Mouse (Mus musculus): ENCODE results near the gene Ndufaf8. TPM values are rescaled to one million over a fixed set of nuclear protein-coding genes. Genes with fewer than 3 reads are reported as not detected.

Ndufaf8 gene
- polyA plus RNA-seq, 1 experiment from 2014 or later, result 79.2 TPM

GRCm38 (mm10) chr11:120136796-120137624 is 38.3 kb downstream of the Ndufaf8 start:
- Histone ChIP-seq H3K4me1 (replicated peaks) (peaks cover 70% of the 10 kb centered on the region), H3K4me2 (peak overlapping the region; percentile 47), H3K9me3 (replicated peaks) (no peaks in the 10 kb centered on the region), H3K9ac (peak overlapping the region; percentile 55), H3K36me3 (peaks cover 29% of the 10 kb centered on the region), H3K4me3 (no peak overlapping the region), H3K27me3 (replicated peaks) (no peaks in the 10 kb centered on the region), H3K27ac (ENCODE audit: poor library complexity, severe bottlenecking) (peak overlapping the region; percentile 87)
- peak; percentile 62 for ATAC-seq (ENCODE audit: insufficient number of reproducible peaks, low FRiP score)
- WGBS, result 33% methylated on average over 23 of the region's 23 CpGs

GRCm38 (mm10) chr11:120137625-120138004 is 38.9 kb downstream of the Ndufaf8 start:
- Histone ChIP-seq H3K4me3 (no peak overlapping the region), H3K36me3 (peaks cover 23% of the 10 kb centered on the region), H3K9me3 (replicated peaks) (no peaks in the 10 kb centered on the region), H3K4me1 (replicated peaks) (peaks cover 76% of the 10 kb centered on the region), H3K4me2 (peak overlapping the region; percentile 47), H3K27ac (ENCODE audit: poor library complexity, severe bottlenecking) (peak overlapping the region; percentile 87), H3K9ac (peak overlapping the region; percentile 55), H3K27me3 (replicated peaks) (no peaks in the 10 kb centered on the region)
- ATAC-seq (ENCODE audit: insufficient number of reproducible peaks, low FRiP score), result no peak
- 23% methylated on average over 5 of the region's 5 CpGs for WGBS

- WGBS, result 57% methylated on average over 10 of the region's 10 CpGs
- no peak for ATAC-seq (ENCODE audit: insufficient number of reproducible peaks, low FRiP score)
- H3K36me3 ChIP-seq, result peaks cover 13% of the 10 kb centered on the region
- H3K4me1 ChIP-seq (replicated peaks), result peaks cover 89% of the 10 kb centered on the region
- no peaks in the 10 kb centered on the region for H3K27me3 ChIP-seq (replicated peaks)
- no peak overlapping the region for H3K4me2 ChIP-seq
- no peak overlapping the region for H3K9ac ChIP-seq
- no peak overlapping the region for H3K27ac ChIP-seq (ENCODE audit: poor library complexity, severe bottlenecking)
- H3K4me3 ChIP-seq, result no peak overlapping the region
- H3K9me3 ChIP-seq (replicated peaks), result no peaks in the 10 kb centered on the region
These were observed 40.6 kb downstream of the Ndufaf8 start for GRCm38 (mm10) chr11:120139309-120139731.

- H3K27me3 ChIP-seq (replicated peaks), result no peaks in the 10 kb centered on the region
- H3K4me2 ChIP-seq, result no peak overlapping the region
- no peak overlapping the region for H3K4me3 ChIP-seq
- H3K27ac ChIP-seq (ENCODE audit: poor library complexity, severe bottlenecking), result no peak overlapping the region
- peaks cover 12% of the 10 kb centered on the region; the same call in 1 of the 2 replicates for H3K36me3 ChIP-seq
- 0 out of 2 replicates have a peak overlapping the region, but pooled peaks have one; percentile 34 for H3K9ac ChIP-seq
- ATAC-seq (ENCODE audit: insufficient number of reproducible peaks, low FRiP score), result no peak
- H3K4me1 ChIP-seq (replicated peaks), result peaks cover 88% of the 10 kb centered on the region
- 71% methylated on average over 6 of the region's 6 CpGs for WGBS
- H3K9me3 ChIP-seq (replicated peaks), result no peaks in the 10 kb centered on the region
These were observed 41.5 kb downstream of the Ndufaf8 start for GRCm38 (mm10) chr11:120140255-120140654.

GRCm38 (mm10) chr11:120142601-120143051 is 43.9 kb downstream of the Ndufaf8 start:
- Histone ChIP-seq H3K4me3 (no peak overlapping the region), H3K27ac (ENCODE audit: poor library complexity, severe bottlenecking) (peak overlapping the region; percentile 87), H3K27me3 (replicated peaks) (no peaks in the 10 kb centered on the region), H3K9me3 (replicated peaks) (no peaks in the 10 kb centered on the region), H3K9ac (no peak overlapping the region), H3K4me1 (replicated peaks) (peaks cover 71% of the 10 kb centered on the region), H3K4me2 (no peak overlapping the region), H3K36me3 (peaks cover 16% of the 10 kb centered on the region; the same call in 1 of the 2 replicates)
- 39% methylated on average over 3 of the region's 3 CpGs for WGBS
- ATAC-seq (ENCODE audit: insufficient number of reproducible peaks, low FRiP score), result peak; percentile 89

- H3K27me3 ChIP-seq (replicated peaks), result no peaks in the 10 kb centered on the region
- H3K9ac ChIP-seq, result no peak overlapping the region
- peaks cover 67% of the 10 kb centered on the region for H3K4me1 ChIP-seq (replicated peaks)
- H3K4me2 ChIP-seq, result no peak overlapping the region
- peak overlapping the region; percentile 87 for H3K27ac ChIP-seq (ENCODE audit: poor library complexity, severe bottlenecking)
- 65% methylated on average over 13 of the region's 13 CpGs for WGBS
- H3K4me3 ChIP-seq, result no peak overlapping the region
- ATAC-seq (ENCODE audit: insufficient number of reproducible peaks, low FRiP score), result no peak
- H3K9me3 ChIP-seq (replicated peaks), result no peaks in the 10 kb centered on the region
- peaks cover 12% of the 10 kb centered on the region; the same call in 1 of the 2 replicates for H3K36me3 ChIP-seq
These were observed 45.2 kb downstream of the Ndufaf8 start for GRCm38 (mm10) chr11:120143708-120144497.

GRCm38 (mm10) chr11:120148201-120148855 is 49.6 kb downstream of the Ndufaf8 start:
- H3K4me1 ChIP-seq (replicated peaks), result peaks cover 45% of the 10 kb centered on the region
- no peak overlapping the region for H3K4me2 ChIP-seq
- H3K9me3 ChIP-seq (replicated peaks), result no peaks in the 10 kb centered on the region
- peaks cover 6% of the 10 kb centered on the region; the same call in 1 of the 2 replicates for H3K36me3 ChIP-seq
- H3K4me3 ChIP-seq, result no peak overlapping the region
- WGBS, result 89% methylated on average over 8 of the region's 8 CpGs
- no peak for ATAC-seq (ENCODE audit: insufficient number of reproducible peaks, low FRiP score)
- H3K9ac ChIP-seq, result no peak overlapping the region
- no peak overlapping the region for H3K27ac ChIP-seq (ENCODE audit: poor library complexity, severe bottlenecking)
- no peaks in the 10 kb centered on the region for H3K27me3 ChIP-seq (replicated peaks)

- H3K9me3 ChIP-seq (replicated peaks), result no peaks in the 10 kb centered on the region
- H3K27ac ChIP-seq (ENCODE audit: poor library complexity, severe bottlenecking), result 0 out of 2 replicates have a peak overlapping the region, but pooled peaks have one; percentile 26
- H3K36me3 ChIP-seq, result peaks cover 6% of the 10 kb centered on the region; the same call in 1 of the 2 replicates
- 28% methylated on average over 6 of the region's 6 CpGs for WGBS
- peak overlapping the region; percentile 95 for H3K4me2 ChIP-seq
- no peak for ATAC-seq (ENCODE audit: insufficient number of reproducible peaks, low FRiP score)
- H3K4me1 ChIP-seq (replicated peaks), result peaks cover 31% of the 10 kb centered on the region
- H3K27me3 ChIP-seq (replicated peaks), result no peaks in the 10 kb centered on the region
- H3K9ac ChIP-seq, result peak overlapping the region; percentile 79
- H3K4me3 ChIP-seq, result peak overlapping the region; percentile 76
These were observed 50.9 kb downstream of the Ndufaf8 start for GRCm38 (mm10) chr11:120149510-120150200.

All from heart, embryonic 12.5 days (tissue).